14 mouse cellular contexts compared by ENCODE assay signal in genomic region chr15:89494970-89495369, GRCm38 (mm10). TPM values are rescaled to one million over a fixed set of nuclear protein-coding genes. Genes with fewer than 3 reads are reported as not detected.
DNase-seq lines count a peak whose midpoint lies in the region; ATAC-seq and TF ChIP-seq lines count a peak whose summit lies in the region.
"Had no signal": no experiment of that assay in that cellular context is flagged by ENCODE, and none has a peak within 500 bp of the region (broad histone marks: within the 10 kb centered on the region; RNA-seq: fewer than 3 reads in every experiment).

No protein-coding gene starts in this region.

- H3K79me2 ChIP-seq in heart, adult 2 months (replicated peaks; ENCODE audit: control insufficient read depth, insufficient read depth, low read length): no peaks in the 10 kb centered on the region

- in situ Hi-C loops in ES-E14 (cut with MboI; ENCODE audit: low sequenced_read_pairs in 2 of 2, unreplicated experiment in 2 of 2): no loop called here

- 79% methylated on average over 4 of the region's 4 CpGs for WGBS in heart, adult 2 months
- WGBS in lung, embryonic 14.5 days: 70% methylated on average over 4 of the region's 4 CpGs
- 84% methylated on average over 4 of the region's 4 CpGs for WGBS in hindbrain, embryonic 12.5 days

- no peak for DNase-seq in heart, adult 2 months
- no peak for DNase-seq in heart, postnatal 36 days
- peak; percentile 10 for DNase-seq in lung, embryonic 14.5 days
- DNase-seq in lung, postnatal 36 days: no peak
- no peak for DNase-seq in ES-E14 (ENCODE audit: low read depth, low spot score)
- DNase-seq in induced T-regulatory cell, adult 2 months (ENCODE audit: low read depth): peak; percentile 21
- DNase-seq in left cerebral cortex, postnatal 14 days (ENCODE audit: low spot score in 2 of 2): no peak
- DNase-seq: kidney, adult 9 months had no signal

- no peak for ATAC-seq in lung, embryonic 14.5 days (ENCODE audit: insufficient read depth)
- no peak for ATAC-seq in hindbrain, embryonic 12.5 days (ENCODE audit: low FRiP score)

- no peaks in the 10 kb centered on the region for H3K9me3 ChIP-seq in lung, embryonic 14.5 days (ENCODE audit: low read depth, low read length)
- H3K9me3 ChIP-seq in ES-E14 (ENCODE audit: control insufficient read depth, insufficient read depth, low read depth, low read length): no peaks in the 10 kb centered on the region
- H3K9me3 ChIP-seq in hindbrain, embryonic 12.5 days (replicated peaks): no peaks in the 10 kb centered on the region; the same call in 1 of the 2 replicates
- H3K9me3 ChIP-seq: limb, embryonic 12.5 days had no signal

- H3K36me3 ChIP-seq in heart, adult 2 months (ENCODE audit: control insufficient read depth, insufficient read depth, low read length): no peaks in the 10 kb centered on the region
- H3K36me3 ChIP-seq in lung, embryonic 14.5 days (ENCODE audit: insufficient read depth): no peaks in the 10 kb centered on the region
- no peaks in the 10 kb centered on the region for H3K36me3 ChIP-seq in ES-E14 (ENCODE audit: control insufficient read depth, insufficient read depth, low read length, poor library complexity, severe bottlenecking)
- H3K36me3 ChIP-seq in hindbrain, embryonic 12.5 days: no peaks in the 10 kb centered on the region
- H3K36me3 ChIP-seq: limb, embryonic 12.5 days had no signal

- intact Hi-C loops in heart, adult 2 months (cut with DNase I): no loop called here
- intact Hi-C loops in heart, postnatal 36 days (cut with DNase I): no loop called here
- intact Hi-C loops in left cerebral cortex, postnatal 14 days (cut with DNase I): no loop called here

- TF ChIP-seq CTCF in heart, adult 2 months (IDR thresholded peaks at IDR 0.05): peak; percentile 67
- peak; percentile 48 for TF ChIP-seq CTCF in lung, embryonic 14.5 days (IDR thresholded peaks at IDR 0.05; ENCODE audit: low read depth)

- H3K27me3 ChIP-seq in heart, adult 2 months (ENCODE audit: control insufficient read depth, insufficient read depth, low read length): peaks cover 3% of the 10 kb centered on the region; the same call in 1 of the 2 replicates
- peaks cover 18% of the 10 kb centered on the region for H3K27me3 ChIP-seq in lung, embryonic 14.5 days (ENCODE audit: insufficient read depth, low read length)
- peaks cover 16% of the 10 kb centered on the region for H3K27me3 ChIP-seq in hindbrain, embryonic 12.5 days

- TF ChIP-seq POLR2A in heart, adult 2 months (IDR thresholded peaks at IDR 0.05; ENCODE audit: insufficient read depth, low read depth, low read length): no peak

- no peak overlapping the region for H3K4me3 ChIP-seq in heart, adult 2 months
- no peak overlapping the region for H3K4me3 ChIP-seq in lung, embryonic 14.5 days (ENCODE audit: low read depth, low read length)
- no peak overlapping the region for H3K4me3 ChIP-seq in ES-E14 (ENCODE audit: insufficient read depth in 1 of 2, low read depth in 1 of 2, low read length in 2 of 2, poor library complexity in 1 of 2, severe bottlenecking in 1 of 2)
- H3K4me3 ChIP-seq in hindbrain, embryonic 12.5 days: no peak overlapping the region
- H3K4me3 ChIP-seq: limb, embryonic 12.5 days had no signal

- H3K9ac ChIP-seq in heart, adult 2 months (ENCODE audit: low read depth, low read length): no peak overlapping the region
- no peak overlapping the region for H3K9ac ChIP-seq in lung, embryonic 14.5 days
- no peak overlapping the region for H3K9ac ChIP-seq in ES-E14 (ENCODE audit: insufficient read depth, low read depth, low read length, poor library complexity, severe bottlenecking)
- no peak overlapping the region for H3K9ac ChIP-seq in hindbrain, embryonic 12.5 days
- H3K9ac ChIP-seq: limb, embryonic 12.5 days had no signal

- no peak for TF ChIP-seq EP300 in heart, adult 2 months (IDR thresholded peaks at IDR 0.05; ENCODE audit: insufficient read depth, low read depth, low read length)

- H3K4me2 ChIP-seq in lung, embryonic 14.5 days: no peak overlapping the region
- no peak overlapping the region for H3K4me2 ChIP-seq in hindbrain, embryonic 12.5 days (replicated peaks)
- H3K4me2 ChIP-seq: limb, embryonic 12.5 days had no signal

- H3K4me1 ChIP-seq in heart, adult 2 months (ENCODE audit: control insufficient read depth, insufficient read depth, low read length): peaks cover 11% of the 10 kb centered on the region
- H3K4me1 ChIP-seq in lung, embryonic 14.5 days (ENCODE audit: insufficient read depth): 0 out of 2 replicates have a peak, but pooled peaks cover 3% of the 10 kb centered on the region
- peaks cover 1 to 19% of the 10 kb centered on the region in 2 experiments; a peak in 1 of 4 replicates for H3K4me1 ChIP-seq in ES-E14 (ENCODE audit: control insufficient read depth in 2 of 2, insufficient read depth in 2 of 2, low read length in 2 of 2, poor library complexity in 1 of 2)
- H3K4me1 ChIP-seq in hindbrain, embryonic 12.5 days: peaks cover 27% of the 10 kb centered on the region

- no peak overlapping the region; the same call in 1 of the 2 replicates for H3K27ac ChIP-seq in heart, adult 2 months
- no peak overlapping the region for H3K27ac ChIP-seq in lung, embryonic 14.5 days (ENCODE audit: low read depth)
- H3K27ac ChIP-seq in ES-E14 (ENCODE audit: insufficient read depth, low read depth, low read length, poor library complexity, severe bottlenecking): no peak overlapping the region
- H3K27ac ChIP-seq in hindbrain, embryonic 12.5 days: no peak overlapping the region
- H3K27ac ChIP-seq: limb, embryonic 12.5 days; macrophage had no signal

TF ChIP-seq in ES-E14, 5 proteins besides CTCF, POLR2A, EP300 and RAD21:
- TF ChIP-seq HCFC1 (IDR thresholded peaks at IDR 0.05; ENCODE audit: borderline replicate concordance, insufficient read depth, low read length) (no peak), ZC3H11A (IDR thresholded peaks at IDR 0.05; ENCODE audit: borderline replicate concordance, low read depth, low read length) (peak; percentile 54; the same call in 1 of the 2 replicates), CHD2 (IDR thresholded peaks at IDR 0.05; ENCODE audit: low read depth, low read length) (no peak), ZNF384 (IDR thresholded peaks at IDR 0.05; ENCODE audit: low read depth, low read length) (no peak)

RNA-seq across cellular contexts. Expression of gene Shank3, which starts 4.5 kb away (rescaled TPM):
- total RNA-seq in heart, adult 2 months (2021): 10 to 100 TPM; 44.3 to 52.2 TPM
- polyA plus RNA-seq in heart, adult 2 months (2012; rRNA removed): 29.6 and 31.0 TPM in 2 replicates
- 10 to 100 TPM; 47.0 to 56.3 TPM for total RNA-seq in heart, postnatal 36 days (2021)
- 3.2 and 3.9 TPM in 2 replicates for polyA plus RNA-seq in lung, embryonic 14.5 days (2014; fragmentation: Nextera tagmentation; extraction: Ambion mirVana)
- 6.4 and 6.7 TPM in 2 replicates for total RNA-seq in ES-E14 (2012; rRNA removed)
- 7.5 and 8.1 TPM in 2 replicates for polyA plus RNA-seq in hindbrain, embryonic 12.5 days (2016; fragmentation: Nextera tagmentation; extraction: Ambion mirVana)
- total RNA-seq in left cerebral cortex, postnatal 14 days (2021): 100 to 1,000 TPM; 237 to 253 TPM
- polyA plus RNA-seq: macrophage had no signal

RNA-seq across cellular contexts. Expression of gene Arsa, which starts 17.7 kb away (rescaled TPM):
- total RNA-seq in heart, adult 2 months (2021): 10 to 100 TPM; 11.1 to 13.5 TPM
- polyA plus RNA-seq in heart, adult 2 months (2012; rRNA removed): 19.5 and 22.1 TPM in 2 replicates
- total RNA-seq in heart, postnatal 36 days (2021): 10 to 100 TPM; 12.2 to 14.1 TPM
- 12.7 and 14.2 TPM in 2 replicates for polyA plus RNA-seq in lung, embryonic 14.5 days (2014; fragmentation: Nextera tagmentation; extraction: Ambion mirVana)
- total RNA-seq in ES-E14 (2012; rRNA removed): 11.7 and 15.2 TPM in 2 replicates
- polyA plus RNA-seq in hindbrain, embryonic 12.5 days (2016; fragmentation: Nextera tagmentation; extraction: Ambion mirVana): 19.5 and 19.8 TPM in 2 replicates
- total RNA-seq in left cerebral cortex, postnatal 14 days (2021): 10 to 100 TPM; 27.7 to 31.2 TPM

RNA-seq across cellular contexts. Expression of gene Mapk8ip2, which starts 41.3 kb away (rescaled TPM):
- total RNA-seq in heart, adult 2 months (2021): under 1 TPM in 1 of 2 experiments, not detected in 1; 0.16 TPM
- 0.18 and 0.29 TPM in 2 replicates for polyA plus RNA-seq in heart, adult 2 months (2012; rRNA removed)
- under 1 TPM; 0.05 to 0.33 TPM for total RNA-seq in heart, postnatal 36 days (2021)
- 0.57 and 0.60 TPM in 2 replicates for polyA plus RNA-seq in lung, embryonic 14.5 days (2014; fragmentation: Nextera tagmentation; extraction: Ambion mirVana)
- total RNA-seq in ES-E14 (2012; rRNA removed): 4.6 and 7.8 TPM in 2 replicates
- polyA plus RNA-seq in hindbrain, embryonic 12.5 days (2016; fragmentation: Nextera tagmentation; extraction: Ambion mirVana): 53.3 and 56.7 TPM in 2 replicates
- 100 to 1,000 TPM; 187 to 201 TPM for total RNA-seq in left cerebral cortex, postnatal 14 days (2021)
- total RNA-seq: common myeloid progenitor, adult 5-6 weeks; granulocyte monocyte progenitor cell, adult 5-6 weeks; hematopoietic stem cell, adult 5-6 weeks had no signal
- polyA plus RNA-seq: macrophage had no signal

Comparison
In these comparisons a context has a peak if more than half of its experiments do, and no peak if none do; other contexts are left out.
1. DNase-seq: peak in lung, embryonic 14.5 days (single experiment) and induced T-regulatory cell, adult 2 months (single experiment); none in heart, adult 2 months (0 of 2), heart, postnatal 36 days (0 of 2), lung, postnatal 36 days (single experiment), ES-E14 (single experiment) and left cerebral cortex, postnatal 14 days (0 of 2).
2. RNA of gene Shank3, which starts 4.5 kb away (total RNA-seq): 237 to 253 TPM in left cerebral cortex, postnatal 14 days; 47.0 to 56.3 TPM in heart, postnatal 36 days, 44.3 to 52.2 TPM in heart, adult 2 months and 6.4 to 6.7 TPM in ES-E14; every median in the first group is over 4 times any median in the second.
3. RNA of gene Mapk8ip2, which starts 41.3 kb away (total RNA-seq): 187 to 201 TPM in left cerebral cortex, postnatal 14 days; 4.6 to 7.8 TPM in ES-E14, 0.05 to 0.33 TPM in heart, postnatal 36 days and 0.16 TPM in heart, adult 2 months; every median in the first group is over 10 times any median in the second.